Mouse (Mus musculus): ENCODE measurements around the gene Cnot3. TPM values are rescaled to one million over a fixed set of nuclear protein-coding genes. Genes with fewer than 3 reads are reported as not detected.

The Cnot3 gene
- total and polyA plus RNA-seq, 3 experiments, result 22.1 to 33.2 (median 23.1) TPM

- intact Hi-C loops (cut with DNase I), result no loop called here
- H3K9ac ChIP-seq (ENCODE audit: low read depth, low read length), result no peak overlapping the region
- peaks cover 16% of the 10 kb centered on the region for H3K36me3 ChIP-seq (ENCODE audit: control insufficient read depth, insufficient read depth, low read length)
These were observed 1.2 kb upstream of the Cnot3 start for GRCm38 (mm10) chr7:3643843-3644242.

GRCm38 (mm10) chr7:3644348-3644671 is 758 bp upstream of the Cnot3 start:
- no peaks in the 10 kb centered on the region for H3K27me3 ChIP-seq (ENCODE audit: control insufficient read depth, insufficient read depth, low read length)
- peak overlapping the region; percentile 54 for H3K27ac ChIP-seq
- peak overlapping the region; percentile 70 for H3K4me3 ChIP-seq
- intact Hi-C loops (cut with DNase I), result no loop called here
- H3K36me3 ChIP-seq (ENCODE audit: control insufficient read depth, insufficient read depth, low read length), result peaks cover 17% of the 10 kb centered on the region
- H3K4me1 ChIP-seq (ENCODE audit: control insufficient read depth, insufficient read depth, low read length), result peaks cover 18% of the 10 kb centered on the region
- 1% methylated on average over 11 of the region's 11 CpGs for WGBS
- TF ChIP-seq POLR2A (IDR thresholded peaks at IDR 0.05; ENCODE audit: insufficient read depth, low read depth, low read length), result no peak
- no peak for TF ChIP-seq EP300 (IDR thresholded peaks at IDR 0.05; ENCODE audit: insufficient read depth, low read depth, low read length)
- no peak for TF ChIP-seq CTCF (IDR thresholded peaks at IDR 0.05)
- no peak overlapping the region for H3K9ac ChIP-seq (ENCODE audit: low read depth, low read length)
- peaks cover 6% of the 10 kb centered on the region for H3K79me2 ChIP-seq (replicated peaks; ENCODE audit: control insufficient read depth, insufficient read depth, low read length)
- peak in 1 of 2 experiments; percentile 86 for DNase-seq

More at GRCm38 (mm10) chr7:3643843-3644242, 1.2 kb upstream of the Cnot3 start:
- peaks cover 18% of the 10 kb centered on the region for H3K4me1 ChIP-seq (ENCODE audit: control insufficient read depth, insufficient read depth, low read length)
- WGBS, result 20% methylated on average over 9 of the region's 9 CpGs
- no peak for DNase-seq
- H3K79me2 ChIP-seq (replicated peaks; ENCODE audit: control insufficient read depth, insufficient read depth, low read length), result peaks cover 6% of the 10 kb centered on the region
- H3K4me3 ChIP-seq, result no peak overlapping the region
- no peak for TF ChIP-seq CTCF (IDR thresholded peaks at IDR 0.05)
- no peaks in the 10 kb centered on the region for H3K27me3 ChIP-seq (ENCODE audit: control insufficient read depth, insufficient read depth, low read length)
- no peak overlapping the region for H3K27ac ChIP-seq

GRCm38 (mm10) chr7:3645488-3646025 is 489 bp downstream of the Cnot3 start:
- Histone ChIP-seq H3K9ac (ENCODE audit: low read depth, low read length) (peak overlapping the region; percentile 99), H3K27me3 (ENCODE audit: control insufficient read depth, insufficient read depth, low read length) (no peaks in the 10 kb centered on the region), H3K4me3 (peak overlapping the region; percentile 79), H3K4me1 (ENCODE audit: control insufficient read depth, insufficient read depth, low read length) (peaks cover 18% of the 10 kb centered on the region), H3K79me2 (replicated peaks; ENCODE audit: control insufficient read depth, insufficient read depth, low read length) (peaks cover 6% of the 10 kb centered on the region), H3K27ac (peak overlapping the region; percentile 93), H3K36me3 (ENCODE audit: control insufficient read depth, insufficient read depth, low read length) (peaks cover 17% of the 10 kb centered on the region)
- under 1% methylated on average over 56 of the region's 58 CpGs for WGBS
- intact Hi-C loops (cut with DNase I), result loop anchor here (1.0 to 5.0 kb wide), 2 partner anchors 19 to 47 kb away; partner anchors contain the start of genes Mboat7 and Tsen34
- TF ChIP-seq EP300 (IDR thresholded peaks at IDR 0.05; ENCODE audit: insufficient read depth, low read depth, low read length) (no peak), POLR2A (IDR thresholded peaks at IDR 0.05; ENCODE audit: insufficient read depth, low read depth, low read length) (no peak), CTCF (IDR thresholded peaks at IDR 0.05) (no peak)
- DNase-seq, result no peak

- H3K27me3 ChIP-seq (ENCODE audit: control insufficient read depth, insufficient read depth, low read length), result no peaks in the 10 kb centered on the region
- TF ChIP-seq EP300 (IDR thresholded peaks at IDR 0.05; ENCODE audit: insufficient read depth, low read depth, low read length), result no peak
- TF ChIP-seq POLR2A (IDR thresholded peaks at IDR 0.05; ENCODE audit: insufficient read depth, low read depth, low read length), result no peak
- TF ChIP-seq CTCF (IDR thresholded peaks at IDR 0.05), result no peak
- WGBS, result 3% methylated on average over 9 of the region's 9 CpGs
These were observed 1.1 kb downstream of the Cnot3 start for GRCm38 (mm10) chr7:3646188-3646587.

GRCm38 (mm10) chr7:3646641-3647040 is 1.6 kb downstream of the Cnot3 start:
- H3K27me3 ChIP-seq (ENCODE audit: control insufficient read depth, insufficient read depth, low read length), result no peaks in the 10 kb centered on the region
- H3K36me3 ChIP-seq (ENCODE audit: control insufficient read depth, insufficient read depth, low read length), result peaks cover 17% of the 10 kb centered on the region
- H3K9ac ChIP-seq (ENCODE audit: low read depth, low read length), result peak overlapping the region; percentile 14; the same call in 1 of the 2 replicates
- peak overlapping the region; percentile 79 for H3K4me3 ChIP-seq
- no peak for DNase-seq
- intact Hi-C loops (cut with DNase I), result loop anchor here (5.0 kb wide), 1 partner anchor 46 kb away; the partner anchor contains the start of genes Mboat7 and Tsen34
- peaks cover 18% of the 10 kb centered on the region for H3K4me1 ChIP-seq (ENCODE audit: control insufficient read depth, insufficient read depth, low read length)
- no peak overlapping the region for H3K27ac ChIP-seq
- 53% methylated on average over 4 of the region's 4 CpGs for WGBS
- H3K79me2 ChIP-seq (replicated peaks; ENCODE audit: control insufficient read depth, insufficient read depth, low read length), result peaks cover 6% of the 10 kb centered on the region
- TF ChIP-seq POLR2A (IDR thresholded peaks at IDR 0.05; ENCODE audit: insufficient read depth, low read depth, low read length), result no peak

More at GRCm38 (mm10) chr7:3646188-3646587, 1.1 kb downstream of the Cnot3 start:
- intact Hi-C loops (cut with DNase I), result loop anchor here (5.0 kb wide), 1 partner anchor 46 kb away; the partner anchor contains the start of genes Mboat7 and Tsen34
- DNase-seq, result no peak
- H3K9ac ChIP-seq (ENCODE audit: low read depth, low read length), result peak overlapping the region; percentile 99
- H3K36me3 ChIP-seq (ENCODE audit: control insufficient read depth, insufficient read depth, low read length), result peaks cover 17% of the 10 kb centered on the region
- H3K27ac ChIP-seq, result no peak overlapping the region; the same call in 1 of the 2 replicates
- H3K4me1 ChIP-seq (ENCODE audit: control insufficient read depth, insufficient read depth, low read length), result peaks cover 18% of the 10 kb centered on the region
- peak overlapping the region; percentile 79 for H3K4me3 ChIP-seq
- peaks cover 6% of the 10 kb centered on the region for H3K79me2 ChIP-seq (replicated peaks; ENCODE audit: control insufficient read depth, insufficient read depth, low read length)

GRCm38 (mm10) chr7:3656966-3657365 is 11.9 kb downstream of the Cnot3 start:
- DNase-seq, result no peak
- no peaks in the 10 kb centered on the region for H3K4me1 ChIP-seq (ENCODE audit: control insufficient read depth, insufficient read depth, low read length)
- H3K36me3 ChIP-seq (ENCODE audit: control insufficient read depth, insufficient read depth, low read length), result peaks cover 7% of the 10 kb centered on the region; the same call in 1 of the 2 replicates
- no peak overlapping the region for H3K4me3 ChIP-seq
- no peak overlapping the region for H3K9ac ChIP-seq (ENCODE audit: low read depth, low read length)
- no peak overlapping the region for H3K27ac ChIP-seq
- intact Hi-C loops (cut with DNase I), result no loop called here
- WGBS, result 76% methylated on average over 4 of the region's 4 CpGs
- no peaks in the 10 kb centered on the region for H3K27me3 ChIP-seq (ENCODE audit: control insufficient read depth, insufficient read depth, low read length)
- no peak for TF ChIP-seq EP300 (IDR thresholded peaks at IDR 0.05; ENCODE audit: insufficient read depth, low read depth, low read length)
- TF ChIP-seq CTCF (IDR thresholded peaks at IDR 0.05), result no peak
- TF ChIP-seq POLR2A (IDR thresholded peaks at IDR 0.05; ENCODE audit: insufficient read depth, low read depth, low read length), result no peak
- H3K79me2 ChIP-seq (replicated peaks; ENCODE audit: control insufficient read depth, insufficient read depth, low read length), result no peaks in the 10 kb centered on the region

Measured in heart, adult 2 months (tissue).